Mouse (Mus musculus): ENCODE results near the gene Cdc42ep5.

Gene Cdc42ep5

GRCm38 (mm10) chr7:4146241-4147180, 18.1 kb downstream of the Cdc42ep5 start:
- no peak for DNase-seq (ENCODE audit: low read depth, low spot score)

GRCm38 (mm10) chr7:4145552-4146190, 19.0 kb downstream of the Cdc42ep5 start:
- DNase-seq (ENCODE audit: low read depth, low spot score): peak; percentile 78

GRCm38 (mm10) chr7:4144766-4145551, 19.7 kb downstream of the Cdc42ep5 start:
- DNase-seq (ENCODE audit: low read depth, low spot score): no peak

DNA sequence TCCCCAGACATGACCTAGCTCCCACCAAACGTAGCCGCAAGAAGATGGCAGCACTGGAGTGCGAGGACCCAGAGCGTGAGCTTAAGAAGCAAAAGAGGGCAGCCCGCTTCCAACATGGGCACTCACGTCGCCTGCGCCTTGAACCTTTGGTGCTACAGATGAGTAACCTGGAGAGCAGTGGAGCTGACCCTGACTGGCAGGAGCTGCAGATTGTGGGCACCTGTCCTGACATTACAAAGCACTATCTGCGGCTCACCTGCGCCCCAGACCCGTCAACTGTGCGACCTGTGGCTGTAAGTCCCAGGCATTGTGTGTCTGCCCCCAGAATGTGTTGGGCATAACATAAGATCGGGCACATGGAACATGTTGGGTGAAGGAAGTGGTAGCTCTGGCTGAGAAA, 20.6 kb downstream of the Cdc42ep5 start:
- no peak for DNase-seq (ENCODE audit: low read depth, low spot score)

DNA sequence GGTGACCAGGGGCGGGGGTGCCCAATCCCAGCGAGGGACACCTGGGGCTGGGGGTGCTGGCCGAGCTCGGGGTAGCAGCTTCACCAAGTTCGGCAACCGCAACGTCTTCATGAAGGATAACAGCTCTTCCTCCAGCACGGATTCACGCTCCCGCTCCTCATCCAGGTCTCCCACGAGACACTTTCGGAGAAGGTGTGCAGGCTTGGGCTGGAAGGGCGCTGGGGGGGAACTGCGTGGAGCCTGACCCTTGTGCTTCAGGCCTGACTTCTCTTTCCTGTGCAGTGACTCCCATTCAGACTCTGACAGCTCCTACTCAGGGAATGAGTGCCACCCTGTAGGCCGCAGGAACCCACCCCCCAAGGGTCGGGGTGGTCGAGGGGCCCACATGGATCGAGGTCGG, 21.2 kb downstream of the Cdc42ep5 start:
- DNase-seq (ENCODE audit: low read depth, low spot score): no peak

- DNase-seq (ENCODE audit: low read depth, low spot score): no peak
These were observed 21.7 kb downstream of the Cdc42ep5 start for GRCm38 (mm10) chr7:4142796-4143445.

- DNase-seq (ENCODE audit: low read depth, low spot score): no peak
These were observed 22.9 kb downstream of the Cdc42ep5 start for GRCm38 (mm10) chr7:4141648-4142325.

GRCm38 (mm10) chr7:4139391-4139790, 25.3 kb downstream of the Cdc42ep5 start:
- DNase-seq (ENCODE audit: low read depth, low spot score): no peak

- no peak for DNase-seq (ENCODE audit: low read depth, low spot score)
These were observed 26.0 kb downstream of the Cdc42ep5 start for GRCm38 (mm10) chr7:4138671-4139070.

GRCm38 (mm10) chr7:4138181-4138580, 26.5 kb downstream of the Cdc42ep5 start:
- DNase-seq (ENCODE audit: low read depth, low spot score): no peak

DNA sequence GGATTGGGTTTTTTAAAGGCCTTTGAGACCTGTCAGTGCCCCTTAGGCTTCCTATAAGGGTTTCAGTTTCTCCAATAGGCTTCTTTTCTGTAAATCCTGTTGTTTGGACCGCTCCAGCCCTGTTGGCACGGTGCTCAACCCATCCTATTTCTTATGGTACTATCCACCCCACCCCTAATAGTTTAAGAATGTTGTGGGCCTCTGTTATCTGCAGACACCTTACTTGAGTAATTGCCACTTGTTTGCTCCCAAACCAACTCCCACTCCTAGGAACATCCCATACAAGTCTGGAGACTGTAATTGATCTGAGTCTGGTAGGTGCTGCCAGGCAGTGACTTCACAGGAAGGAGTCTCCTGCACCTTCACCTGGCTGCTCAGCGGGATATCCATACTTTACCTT, 26.9 kb downstream of the Cdc42ep5 start:
- no peak for DNase-seq (ENCODE audit: low read depth, low spot score)

DNA sequence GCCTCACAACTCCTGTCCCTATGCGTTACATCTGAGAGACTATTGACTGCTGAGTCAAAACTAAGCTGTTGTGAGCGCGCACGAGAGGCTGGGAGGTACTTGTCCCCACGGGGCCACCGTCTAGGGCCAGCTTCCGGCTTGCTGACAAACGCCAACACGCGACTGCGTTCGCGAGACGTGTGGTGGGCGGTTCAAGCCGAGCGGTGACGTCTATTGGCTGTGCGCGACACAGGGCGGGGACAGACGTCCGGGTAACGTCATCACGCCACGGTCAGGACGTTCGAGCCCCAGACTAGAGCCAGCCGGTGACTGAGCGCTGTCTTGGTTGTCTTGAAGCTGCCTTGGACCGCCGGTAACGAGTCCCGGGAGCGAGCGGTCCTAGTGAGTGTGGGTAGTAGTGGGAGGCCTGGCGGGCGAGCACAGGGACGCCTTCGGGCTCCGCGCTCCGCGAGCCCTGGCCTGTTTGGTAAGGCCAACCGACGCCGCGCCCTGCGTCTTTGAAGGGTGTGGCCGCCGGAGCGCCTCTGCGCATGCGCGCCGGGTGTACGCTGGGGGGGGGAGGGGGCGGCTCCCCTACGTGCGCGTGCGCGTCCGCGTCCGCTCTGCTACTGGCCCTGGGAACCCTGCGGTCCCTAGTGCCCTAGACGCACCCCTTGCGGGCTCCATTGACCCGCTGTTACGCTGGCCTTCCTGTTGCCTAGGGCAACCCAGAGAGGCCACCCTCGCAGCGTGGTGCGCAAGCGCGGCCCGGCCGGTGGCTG, 27.7 kb downstream of the Cdc42ep5 start, which contains the start of gene Leng8:
Gene Leng8, plus strand, starts transcription at position 269 of the 761 bp plus-strand sequence.
- DNase-seq (ENCODE audit: low read depth, low spot score): peak; percentile 99

DNA sequence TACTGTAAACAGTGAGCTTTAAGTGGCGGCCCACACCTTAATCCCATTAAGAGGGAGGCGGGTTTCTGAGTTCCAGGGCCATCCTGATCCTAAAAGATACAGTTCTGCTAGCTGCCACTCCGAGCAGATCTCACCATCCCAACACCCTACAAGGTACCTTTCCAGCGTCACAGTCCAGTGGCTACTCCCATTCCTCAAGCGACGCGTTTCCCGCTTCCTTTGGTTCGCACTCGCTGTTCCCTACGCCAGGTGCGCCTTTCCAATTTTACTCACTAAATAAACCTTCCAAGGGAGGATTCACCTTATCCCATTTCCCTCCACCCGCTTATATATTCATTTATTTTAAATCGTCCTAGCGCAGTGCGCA, 28.3 kb downstream of the Cdc42ep5 start:
- no peak for DNase-seq (ENCODE audit: low read depth, low spot score)

DNA sequence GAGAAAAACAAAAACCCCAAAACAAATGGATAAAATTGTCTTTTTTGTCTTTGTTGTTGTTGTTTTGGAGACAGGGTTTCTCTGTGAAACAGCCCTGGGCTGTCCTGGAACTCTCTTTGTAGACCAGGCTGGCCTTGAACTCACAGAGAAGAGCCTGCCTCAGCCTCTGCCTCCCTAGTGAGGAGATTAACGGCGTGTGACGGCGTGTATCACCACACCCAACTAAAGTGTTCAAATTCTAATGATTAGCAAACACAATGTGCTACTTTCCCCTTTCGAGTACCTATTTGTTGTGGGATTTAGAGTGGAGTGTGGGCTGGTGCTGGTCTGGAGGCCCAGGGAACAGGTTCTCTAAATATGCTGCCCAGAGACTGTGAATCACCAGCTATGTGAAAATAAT, 29.7 kb downstream of the Cdc42ep5 start:
- DNase-seq (ENCODE audit: low read depth, low spot score): peak; percentile 46

DNA sequence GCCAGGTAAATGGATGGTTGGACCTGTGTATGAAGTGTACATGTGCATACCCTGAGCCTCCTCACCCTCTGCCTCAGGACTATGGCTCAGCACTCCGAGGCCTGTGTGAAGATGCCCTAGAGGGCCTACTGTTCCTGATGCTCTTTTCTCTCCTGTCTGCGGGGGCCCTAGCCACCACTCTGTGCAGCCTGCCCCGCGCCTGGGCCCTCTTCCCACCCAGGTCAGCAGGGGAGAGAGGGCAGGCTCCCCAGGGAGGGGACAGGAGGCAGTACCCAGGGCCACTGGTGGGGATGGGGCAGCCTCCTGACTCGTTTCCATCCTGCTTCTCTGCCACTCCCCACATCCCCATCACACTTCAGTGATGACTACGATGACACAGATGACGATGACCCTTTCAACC, 31.7 kb downstream of the Cdc42ep5 start:
- DNase-seq (ENCODE audit: low read depth, low spot score): no peak

DNA sequence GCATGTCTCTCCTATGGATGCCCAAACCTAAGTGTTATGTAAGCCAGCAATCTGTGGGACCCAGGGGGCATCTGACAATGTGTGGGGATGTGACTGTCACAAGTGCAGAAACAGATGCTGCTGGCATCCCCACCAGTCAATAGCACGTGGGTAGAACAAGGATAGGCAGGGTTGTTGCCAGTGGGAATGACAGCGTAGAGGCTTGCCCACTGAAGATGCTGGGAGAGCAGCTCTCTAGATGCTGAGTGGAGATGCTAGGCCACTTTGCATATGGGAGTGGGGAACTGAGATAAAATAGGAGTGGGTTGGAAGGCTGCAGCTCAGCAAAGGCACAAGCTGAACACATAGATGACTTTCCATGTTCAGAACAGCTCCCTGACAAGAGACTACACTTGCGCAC, 32.1 kb downstream of the Cdc42ep5 start:
- DNase-seq (ENCODE audit: low read depth, low spot score): no peak

- no peak for DNase-seq (ENCODE audit: low read depth, low spot score)
These were observed 32.7 kb downstream of the Cdc42ep5 start for GRCm38 (mm10) chr7:4131964-4132363.

DNA sequence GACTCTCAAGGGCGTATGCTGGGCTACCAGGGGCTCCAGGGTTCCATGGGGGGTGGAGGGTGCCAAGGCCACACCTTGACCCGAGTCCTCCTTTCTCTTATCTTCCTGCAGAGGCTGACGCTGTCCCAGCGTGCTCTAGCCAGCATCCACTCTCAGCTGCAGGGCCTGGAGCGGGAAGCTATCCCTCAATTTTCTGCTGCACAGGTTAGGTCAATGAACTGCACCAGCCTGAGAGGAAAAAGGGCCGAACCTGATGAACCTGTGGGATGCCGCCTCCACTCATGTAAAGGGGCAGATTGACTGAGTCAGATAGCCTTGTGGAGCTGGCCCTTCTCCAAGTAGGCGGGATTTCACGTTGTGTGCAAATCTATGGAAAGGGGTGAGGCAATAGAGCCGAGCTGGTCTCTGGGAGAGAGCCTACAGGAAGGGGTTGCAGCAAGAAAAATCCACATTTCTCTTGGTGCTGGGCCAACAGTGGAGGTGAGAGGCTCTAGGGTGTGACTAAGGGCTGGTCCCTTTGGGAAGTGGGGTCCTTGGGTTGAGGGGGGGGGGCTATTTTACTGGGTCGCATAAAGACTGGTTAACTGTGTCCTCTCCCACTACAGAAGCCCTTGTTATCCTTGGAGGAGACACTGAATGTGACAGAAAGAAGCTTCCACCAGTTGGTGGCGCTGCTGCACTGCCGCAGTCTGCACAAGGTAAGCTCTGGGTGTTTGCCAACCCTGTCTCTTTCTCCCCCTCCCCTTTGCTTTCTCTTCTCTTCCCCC, 33.8 kb downstream of the Cdc42ep5 start:
- DNase-seq (ENCODE audit: low read depth, low spot score): peak; percentile 89

GRCm38 (mm10) chr7:4128860-4129259, 35.8 kb downstream of the Cdc42ep5 start:
- no peak for DNase-seq (ENCODE audit: low read depth, low spot score)

GRCm38 (mm10) chr7:4127894-4128293, 36.8 kb downstream of the Cdc42ep5 start:
- no peak for DNase-seq (ENCODE audit: low read depth, low spot score)

All from ES-CJ7 (cell line).